Mouse (Mus musculus): Measurements from ENCODE around the gene Traf5. TPM values are rescaled to one million over a fixed set of nuclear protein-coding genes. Genes with fewer than 3 reads are reported as not detected.

Traf5 gene
- polyA plus RNA-seq, 1 experiment from 2014 or later = 7.8 TPM

GRCm38 (mm10) chr1:192078406-192078805, 14.0 kb downstream of the Traf5 start:
- H3K4me2 ChIP-seq (ENCODE audit: low read depth, low read length) = no peak overlapping the region

DNA sequence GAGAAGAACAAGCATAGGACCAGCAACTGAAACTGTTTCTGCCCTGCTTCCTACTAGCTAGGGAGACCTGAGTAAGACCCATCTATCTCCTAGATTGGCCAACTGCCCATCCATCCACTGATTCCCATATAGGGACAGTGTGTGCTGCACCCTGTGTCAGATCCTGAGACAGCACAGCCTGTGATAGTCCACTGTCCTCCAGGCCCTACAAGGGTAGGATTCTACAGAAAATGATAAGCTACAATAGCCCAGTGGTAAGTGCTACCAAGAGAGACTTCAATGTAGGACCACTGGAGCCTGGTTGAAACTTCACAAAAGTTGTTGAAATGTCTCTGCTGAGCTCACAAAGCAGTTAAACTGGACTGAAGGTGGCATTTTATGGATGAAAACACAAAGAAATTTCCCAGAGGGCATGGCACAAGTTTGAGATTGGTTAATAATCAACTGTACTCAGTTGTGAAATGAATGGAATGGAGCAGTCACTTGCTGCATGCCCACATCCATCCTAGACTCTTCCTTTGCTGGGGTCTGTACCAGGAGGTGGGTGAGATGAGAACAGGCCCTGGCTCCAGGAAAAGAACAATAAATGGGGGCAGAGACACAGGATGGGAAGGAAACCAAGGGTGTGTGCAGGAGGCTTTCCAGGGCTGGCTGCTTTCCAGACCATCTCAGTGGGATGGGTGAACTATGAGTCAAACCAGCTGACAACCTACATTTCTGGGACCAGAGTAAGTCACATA, 15.4 kb downstream of the Traf5 start:
- no peak for ATAC-seq (replicated peaks; ENCODE audit: insufficient number of reproducible peaks, low FRiP score, low TSS enrichment, low read depth)
- Histone ChIP-seq H3K9me3 (replicated peaks; ENCODE audit: control insufficient read depth, low read length) (no peaks in the 10 kb centered on the region), H3K27ac (replicated peaks; ENCODE audit: low read depth, low read length) (no peak overlapping the region), H3K4me1 (ENCODE audit: control insufficient read depth, insufficient read depth, low read length) (no peaks in the 10 kb centered on the region), H3K4me3 (ENCODE audit: low read depth, low read length) (no peak overlapping the region), H3K9ac (replicated peaks; ENCODE audit: low read length) (no peak overlapping the region), H3K4me2 (ENCODE audit: low read depth, low read length) (no peak overlapping the region), H3K27me3 (ENCODE audit: control insufficient read depth, insufficient read depth, low read length) (no peaks in the 10 kb centered on the region), H3K36me3 (replicated peaks; ENCODE audit: control insufficient read depth, insufficient read depth, low read depth, low read length) (no peaks in the 10 kb centered on the region)
- DNase-seq (ENCODE audit: low spot score) = no peak

More at GRCm38 (mm10) chr1:192078406-192078805, 14.0 kb downstream of the Traf5 start:
- Histone ChIP-seq H3K27me3 (ENCODE audit: control insufficient read depth, insufficient read depth, low read length) (no peaks in the 10 kb centered on the region), H3K36me3 (replicated peaks; ENCODE audit: control insufficient read depth, insufficient read depth, low read depth, low read length) (no peaks in the 10 kb centered on the region), H3K4me1 (ENCODE audit: control insufficient read depth, insufficient read depth, low read length) (no peaks in the 10 kb centered on the region), H3K4me3 (ENCODE audit: low read depth, low read length) (no peak overlapping the region), H3K9ac (replicated peaks; ENCODE audit: low read length) (no peak overlapping the region), H3K9me3 (replicated peaks; ENCODE audit: control insufficient read depth, low read length) (no peaks in the 10 kb centered on the region), H3K27ac (replicated peaks; ENCODE audit: low read depth, low read length) (no peak overlapping the region)
- DNase-seq (ENCODE audit: low spot score) = no peak
- WGBS = 52% methylated on average over 3 of the region's 3 CpGs
- ATAC-seq (replicated peaks; ENCODE audit: insufficient number of reproducible peaks, low FRiP score, low TSS enrichment, low read depth) = no peak

- no peaks in the 10 kb centered on the region for H3K4me1 ChIP-seq (ENCODE audit: control insufficient read depth, insufficient read depth, low read length)
- no peak overlapping the region for H3K4me3 ChIP-seq (ENCODE audit: low read depth, low read length)
- DNase-seq (ENCODE audit: low spot score) = no peak
- no peak overlapping the region for H3K27ac ChIP-seq (replicated peaks; ENCODE audit: low read depth, low read length)
- H3K4me2 ChIP-seq (ENCODE audit: low read depth, low read length) = no peak overlapping the region
- H3K36me3 ChIP-seq (replicated peaks; ENCODE audit: control insufficient read depth, insufficient read depth, low read depth, low read length) = no peaks in the 10 kb centered on the region
- ATAC-seq (replicated peaks; ENCODE audit: insufficient number of reproducible peaks, low FRiP score, low TSS enrichment, low read depth) = no peak
- no peaks in the 10 kb centered on the region for H3K27me3 ChIP-seq (ENCODE audit: control insufficient read depth, insufficient read depth, low read length)
- 70% methylated on average over 4 of the region's 4 CpGs for WGBS
- no peaks in the 10 kb centered on the region for H3K9me3 ChIP-seq (replicated peaks; ENCODE audit: control insufficient read depth, low read length)
- H3K9ac ChIP-seq (replicated peaks; ENCODE audit: low read length) = no peak overlapping the region
Measured at GRCm38 (mm10) chr1:192076101-192076500, 16.3 kb downstream of the Traf5 start.

GRCm38 (mm10) chr1:192074824-192075223, 17.5 kb downstream of the Traf5 start:
- ATAC-seq (replicated peaks; ENCODE audit: insufficient number of reproducible peaks, low FRiP score, low TSS enrichment, low read depth) = no peak
- no peaks in the 10 kb centered on the region for H3K27me3 ChIP-seq (ENCODE audit: control insufficient read depth, insufficient read depth, low read length)
- no peak overlapping the region for H3K4me3 ChIP-seq (ENCODE audit: low read depth, low read length)
- no peak overlapping the region for H3K4me2 ChIP-seq (ENCODE audit: low read depth, low read length)
- H3K36me3 ChIP-seq (replicated peaks; ENCODE audit: control insufficient read depth, insufficient read depth, low read depth, low read length) = no peaks in the 10 kb centered on the region
- no peaks in the 10 kb centered on the region; the same call in 1 of the 2 replicates for H3K4me1 ChIP-seq (ENCODE audit: control insufficient read depth, insufficient read depth, low read length)
- no peak overlapping the region for H3K27ac ChIP-seq (replicated peaks; ENCODE audit: low read depth, low read length)
- H3K9me3 ChIP-seq (replicated peaks; ENCODE audit: control insufficient read depth, low read length) = no peaks in the 10 kb centered on the region
- no peak for DNase-seq (ENCODE audit: low spot score)
- no peak overlapping the region for H3K9ac ChIP-seq (replicated peaks; ENCODE audit: low read length)
- 84% methylated on average over 1 of the region's 1 CpGs for WGBS

- WGBS = 100% methylated on average over 1 of the region's 1 CpGs
Measured at GRCm38 (mm10) chr1:192072426-192072825, 19.9 kb downstream of the Traf5 start.

GRCm38 (mm10) chr1:192070618-192071051, 21.7 kb downstream of the Traf5 start:
- Histone ChIP-seq H3K4me1 (ENCODE audit: control insufficient read depth, insufficient read depth, low read length) (no peaks in the 10 kb centered on the region; the same call in 1 of the 2 replicates), H3K27ac (replicated peaks; ENCODE audit: low read depth, low read length) (no peak overlapping the region), H3K9ac (replicated peaks; ENCODE audit: low read length) (no peak overlapping the region), H3K4me3 (ENCODE audit: low read depth, low read length) (no peak overlapping the region), H3K4me2 (ENCODE audit: low read depth, low read length) (no peak overlapping the region), H3K27me3 (ENCODE audit: control insufficient read depth, insufficient read depth, low read length) (no peaks in the 10 kb centered on the region), H3K36me3 (replicated peaks; ENCODE audit: control insufficient read depth, insufficient read depth, low read depth, low read length) (no peaks in the 10 kb centered on the region), H3K9me3 (replicated peaks; ENCODE audit: control insufficient read depth, low read length) (no peaks in the 10 kb centered on the region)
- 69% methylated on average over 3 of the region's 3 CpGs for WGBS
- DNase-seq (ENCODE audit: low spot score) = no peak
- ATAC-seq (replicated peaks; ENCODE audit: insufficient number of reproducible peaks, low FRiP score, low TSS enrichment, low read depth) = no peak

More at GRCm38 (mm10) chr1:192072426-192072825, 19.9 kb downstream of the Traf5 start:
- Histone ChIP-seq H3K9ac (replicated peaks; ENCODE audit: low read length) (no peak overlapping the region), H3K36me3 (replicated peaks; ENCODE audit: control insufficient read depth, insufficient read depth, low read depth, low read length) (no peaks in the 10 kb centered on the region), H3K9me3 (replicated peaks; ENCODE audit: control insufficient read depth, low read length) (no peaks in the 10 kb centered on the region), H3K4me2 (ENCODE audit: low read depth, low read length) (no peak overlapping the region), H3K4me3 (ENCODE audit: low read depth, low read length) (no peak overlapping the region), H3K27me3 (ENCODE audit: control insufficient read depth, insufficient read depth, low read length) (no peaks in the 10 kb centered on the region), H3K4me1 (ENCODE audit: control insufficient read depth, insufficient read depth, low read length) (no peaks in the 10 kb centered on the region; the same call in 1 of the 2 replicates), H3K27ac (replicated peaks; ENCODE audit: low read depth, low read length) (no peak overlapping the region)
- no peak for ATAC-seq (replicated peaks; ENCODE audit: insufficient number of reproducible peaks, low FRiP score, low TSS enrichment, low read depth)
- DNase-seq (ENCODE audit: low spot score) = no peak

DNA sequence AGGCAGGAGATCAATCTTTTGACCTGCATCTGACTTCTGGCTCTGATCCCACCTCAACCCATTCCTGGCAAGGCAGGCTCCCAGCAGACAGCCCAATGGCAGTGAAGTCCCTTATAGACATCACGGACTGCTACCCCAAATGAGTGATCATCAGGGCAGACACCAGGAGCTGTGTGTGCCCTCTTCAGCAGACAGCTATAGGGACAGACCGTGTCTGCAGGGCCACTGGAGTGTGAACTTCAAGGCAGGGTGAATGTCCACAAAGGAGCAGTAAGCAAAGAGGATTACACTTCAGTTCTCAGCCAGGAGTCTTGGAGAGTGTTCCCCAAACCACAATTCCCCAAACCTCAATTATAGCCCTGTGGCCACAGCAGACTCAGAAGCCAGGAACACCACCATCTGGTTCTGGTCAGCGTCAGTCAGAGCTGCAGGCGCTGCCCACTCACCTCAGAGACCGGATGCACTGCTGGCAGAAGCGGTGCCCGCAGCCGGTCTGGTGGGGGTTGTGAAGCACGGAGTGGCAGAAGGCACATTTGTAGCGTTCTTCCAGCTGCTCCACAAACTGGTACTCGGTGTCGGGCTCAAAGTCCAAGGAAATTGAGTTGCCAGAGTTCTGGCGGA, 22.3 kb downstream of the Traf5 start:
- Histone ChIP-seq H3K36me3 (replicated peaks; ENCODE audit: control insufficient read depth, insufficient read depth, low read depth, low read length) (no peaks in the 10 kb centered on the region), H3K4me3 (ENCODE audit: low read depth, low read length) (no peak overlapping the region), H3K4me1 (ENCODE audit: control insufficient read depth, insufficient read depth, low read length) (no peaks in the 10 kb centered on the region; the same call in 1 of the 2 replicates), H3K4me2 (ENCODE audit: low read depth, low read length) (no peak overlapping the region), H3K9ac (replicated peaks; ENCODE audit: low read length) (0 out of 2 replicates have a peak overlapping the region, but pooled peaks have one; percentile 28), H3K9me3 (replicated peaks; ENCODE audit: control insufficient read depth, low read length) (no peaks in the 10 kb centered on the region), H3K27ac (replicated peaks; ENCODE audit: low read depth, low read length) (no peak overlapping the region; the same call in 1 of the 2 replicates), H3K27me3 (ENCODE audit: control insufficient read depth, insufficient read depth, low read length) (no peaks in the 10 kb centered on the region)
- DNase-seq (ENCODE audit: low spot score) (peak; percentile 58), ATAC-seq (replicated peaks; ENCODE audit: insufficient number of reproducible peaks, low FRiP score, low TSS enrichment, low read depth) (no peak)
- 49% methylated on average over 13 of the region's 13 CpGs for WGBS

GRCm38 (mm10) chr1:192068188-192068587, 24.2 kb downstream of the Traf5 start:
- Histone ChIP-seq H3K4me1 (ENCODE audit: control insufficient read depth, insufficient read depth, low read length) (no peaks in the 10 kb centered on the region; the same call in 1 of the 2 replicates), H3K9me3 (replicated peaks; ENCODE audit: control insufficient read depth, low read length) (no peaks in the 10 kb centered on the region), H3K9ac (replicated peaks; ENCODE audit: low read length) (no peak overlapping the region), H3K27me3 (ENCODE audit: control insufficient read depth, insufficient read depth, low read length) (no peaks in the 10 kb centered on the region), H3K4me2 (ENCODE audit: low read depth, low read length) (no peak overlapping the region), H3K4me3 (ENCODE audit: low read depth, low read length) (no peak overlapping the region), H3K27ac (replicated peaks; ENCODE audit: low read depth, low read length) (no peak overlapping the region), H3K36me3 (replicated peaks; ENCODE audit: control insufficient read depth, insufficient read depth, low read depth, low read length) (no peaks in the 10 kb centered on the region)
- ATAC-seq (replicated peaks; ENCODE audit: insufficient number of reproducible peaks, low FRiP score, low TSS enrichment, low read depth) (no peak; the same call in 1 of the 2 replicates), DNase-seq (ENCODE audit: low spot score) (no peak)
- WGBS = 56% methylated on average over 2 of the region's 2 CpGs

All from embryonic facial prominence, embryonic 11.5 days (tissue).